Mouse (Mus musculus) sigmoid colon, adult 10 weeks (tissue): ENCODE measurements around the gene Dcpp2. TPM values are rescaled to one million over a fixed set of nuclear protein-coding genes. Genes with fewer than 3 reads are reported as not detected.

ENCODE experiments used
- polyA plus RNA-seq: library from polyadenylated mRNA; stranded (reverse); fragments of 350-450 nt; fragmentation: Illumina TruSeq; extraction: RNeasy Lipid Tissue Mini Kit (QIAGEN cat#74804); gene quantifications from one replicate; pipeline ENCODE4 v1.2.3, GENCODE M21; 2014; ENCODE audit warnings: low read depth, low replicate concordance

Gene Dcpp2
- polyA plus RNA-seq, result not detected

GRCm38 (mm10) chr17:23880576-23880975, at the start of gene Dcpp2, which contains the start of gene Dcpp1:
Dcpp2 (plus strand) TSS chr17:23880880.
Dcpp1 (plus strand) TSS chr17:23880876.

GRCm38 (mm10) chr17:23836006-23836575, 44.6 kb upstream of the Dcpp2 start, which contains the start of gene Prss33:
Prss33 (minus strand) TSS chr17:23836056.

GRCm38 (mm10) chr17:23843812-23844273, 36.8 kb upstream of the Dcpp2 start, which contains the start of the genes Prss32 and Prss41:
Prss32 (plus strand) TSS chr17:23843855.
Prss41 (minus strand) TSS chr17:23844172.

GRCm38 (mm10) chr17:23867756-23868155, 12.9 kb upstream of the Dcpp2 start, which contains the start of gene Prss21:
Prss21 (plus strand) TSS chr17:23868056.

GRCm38 (mm10) chr17:23917158-23917557, 36.5 kb downstream of the Dcpp2 start, which contains the start of gene Dcpp3:
Dcpp3 (plus strand) TSS chr17:23917458.

GRCm38 (mm10) chr17:23941372-23941771, 60.7 kb downstream of the Dcpp2 start, which contains the start of gene Sbp:
Sbp (plus strand) TSS chr17:23941672.

Other genes starting within 250 kb of the Dcpp2 start
- 0.13 TPM for gene Mmp25, start 235.6 kb upstream of the Dcpp2 start, polyA plus RNA-seq
- gene Bicdl2, start 220.4 kb upstream of the Dcpp2 start, polyA plus RNA-seq, result 1.8 TPM
- 7.9 TPM for gene Hcfc1r1, start 207.3 kb upstream of the Dcpp2 start, polyA plus RNA-seq
- 1.4 TPM for gene Thoc6, start 207.0 kb upstream of the Dcpp2 start, polyA plus RNA-seq
- 0.88 TPM for gene Tnfrsf12a, start 203.4 kb upstream of the Dcpp2 start, polyA plus RNA-seq
- not detected for gene Cldn6, start 201.6 kb upstream of the Dcpp2 start, polyA plus RNA-seq
- gene Cldn9, start 196.9 kb upstream of the Dcpp2 start, polyA plus RNA-seq, result not detected
- gene 1520401A03Rik, start 158.1 kb upstream of the Dcpp2 start, polyA plus RNA-seq, result not detected
- gene Pkmyt1, start 154.5 kb upstream of the Dcpp2 start, polyA plus RNA-seq, result 2.1 TPM
- gene Paqr4, start 140.0 kb upstream of the Dcpp2 start, polyA plus RNA-seq, result 20.3 TPM
- gene Kremen2, start 135.0 kb upstream of the Dcpp2 start, polyA plus RNA-seq, result 0.41 TPM
- 1.2 TPM for gene Flywch1, start 109.3 kb upstream of the Dcpp2 start, polyA plus RNA-seq
- gene Flywch2, start 94.8 kb upstream of the Dcpp2 start, polyA plus RNA-seq, result 1.5 TPM
- gene Srrm2, start 90.3 kb upstream of the Dcpp2 start, polyA plus RNA-seq, result 275 TPM
- gene Elob, start 51.7 kb upstream of the Dcpp2 start, polyA plus RNA-seq, result 15.1 TPM
- not detected for gene Prss33, start 44.8 kb upstream of the Dcpp2 start, polyA plus RNA-seq
- 115 TPM for gene Prss32, start 37.0 kb upstream of the Dcpp2 start, polyA plus RNA-seq
- 1.9 TPM for gene Prss41, start 36.7 kb upstream of the Dcpp2 start, polyA plus RNA-seq
- not detected for gene Prss21, start 12.8 kb upstream of the Dcpp2 start, polyA plus RNA-seq
- not detected for gene Dcpp1, start within 50 bp of the Dcpp2 start, polyA plus RNA-seq
- not detected for gene Dcpp3, start 36.6 kb downstream of the Dcpp2 start, polyA plus RNA-seq
- gene Sbp, start 60.8 kb downstream of the Dcpp2 start, polyA plus RNA-seq, result not detected
- not detected for gene Sbpl, start 74.4 kb downstream of the Dcpp2 start, polyA plus RNA-seq
- gene Prss30, start 99.7 kb downstream of the Dcpp2 start, polyA plus RNA-seq, result 32.7 TPM
- gene Prss22, start 117.2 kb downstream of the Dcpp2 start, polyA plus RNA-seq, result not detected
- not detected for gene Prss27, start 157.3 kb downstream of the Dcpp2 start, polyA plus RNA-seq
- gene Kctd5, start 192.6 kb downstream of the Dcpp2 start, polyA plus RNA-seq, result 96.7 TPM